Comparison of ENCODE assay signal across 13 mouse cellular contexts in genomic region chr8:93960909-93961308, GRCm38 (mm10).
"Had no signal": no experiment of that assay in that cellular context is flagged by ENCODE, and none has a peak within 500 bp of the region (broad histone marks: within the 10 kb centered on the region; RNA-seq: fewer than 3 reads in every experiment).

No protein-coding gene starts in this region.

- H3K27ac ChIP-seq: midbrain, embryonic 10.5 days; midbrain, embryonic 12.5 days; neural tube, embryonic 12.5 days had no signal

- H3K4me3 ChIP-seq: midbrain, embryonic 10.5 days; midbrain, embryonic 12.5 days; neural tube, embryonic 12.5 days had no signal

- H3K27me3 ChIP-seq: midbrain, embryonic 12.5 days; neural tube, embryonic 12.5 days had no signal

- H3K4me2 ChIP-seq: lung, embryonic 14.5 days; midbrain, embryonic 12.5 days; neural tube, embryonic 12.5 days had no signal

- H3K4me1 ChIP-seq: midbrain, embryonic 10.5 days; midbrain, embryonic 12.5 days; neural tube, embryonic 12.5 days had no signal

- H3K9ac ChIP-seq: lung, embryonic 14.5 days; midbrain, embryonic 12.5 days; neural tube, embryonic 12.5 days had no signal

- H3K9me3 ChIP-seq: midbrain, embryonic 10.5 days; midbrain, embryonic 12.5 days; neural tube, embryonic 12.5 days had no signal

- DNase-seq: lung, adult 18-20 months; lung, embryonic 14.5 days; lung, postnatal 10 days; lung, postnatal 4 days; midbrain, embryonic 14.5 days; right cerebral cortex, postnatal 14 days; spleen, adult 18-20 months; thymus, adult 18-20 months; thymus, postnatal 14 days; thymus, postnatal 36 days had no signal
